Mouse (Mus musculus) E14TG2a.4 (cell line): ENCODE data around the gene Arhgef28.

Experiments
- H3K27me3 ChIP-seq: 2 replicates; pipeline ENCODE4 v1.6.1; 2014; ENCODE audit warnings: low read length, control low read depth; ENCODE audit not compliant: insufficient read depth
- H3K36me3 ChIP-seq: 2 replicates; pipeline ENCODE4 v1.6.1; 2014; ENCODE audit warnings: low read length, control low read depth; ENCODE audit not compliant: insufficient read depth
- H3K4me1 ChIP-seq: replicated peaks from 2 replicates; pipeline ENCODE4 v1.6.1; 2014; ENCODE audit warnings: low read depth, low read length, control low read depth
- H3K4me3 ChIP-seq: replicated peaks from 2 replicates; pipeline ENCODE4 v1.5.1; 2014; ENCODE audit warnings: mild to moderate bottlenecking, low read length
- H3K9me3 ChIP-seq: 2 replicates; pipeline ENCODE4 v1.6.1; 2014; ENCODE audit warnings: low read length, control low read depth
- CTCF ChIP-seq: conservative IDR thresholded peaks from 2 replicates; pipeline ENCODE4 v1.5.1; 2014; ENCODE audit warnings: low read length
- NANOG ChIP-seq: IDR thresholded peaks from 2 replicates; pipeline ENCODE4 v1.6.1; 2014; ENCODE audit warnings: borderline replicate concordance, low read length, mixed read lengths
- POU5F1 ChIP-seq: IDR thresholded peaks from 2 replicates; pipeline ENCODE4 v1.6.1; 2014; ENCODE audit warnings: low read length, borderline replicate concordance

Gene Arhgef28

DNA sequence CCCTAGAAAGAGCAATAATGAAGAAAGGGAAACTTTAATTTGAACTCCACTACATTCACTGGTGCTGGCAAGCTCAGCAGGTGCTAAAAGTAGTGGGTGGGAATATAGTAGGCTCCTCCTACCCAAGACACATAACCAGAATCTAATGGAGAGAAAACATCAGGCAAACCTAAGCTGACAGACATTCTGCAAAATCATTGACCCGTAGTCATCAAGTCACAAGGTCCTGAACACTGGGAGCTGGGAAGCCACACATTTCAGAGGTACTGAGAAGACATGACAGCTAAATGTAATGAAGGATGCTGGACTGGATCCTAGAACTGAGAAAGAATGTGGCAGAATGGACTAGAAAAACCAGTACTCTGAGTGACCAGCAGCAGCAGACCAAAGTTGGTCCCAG lies 24.3 kb upstream of the Arhgef28 start:
- TF ChIP-seq NANOG: no peak
- no peak for TF ChIP-seq CTCF
- no peak for TF ChIP-seq POU5F1

DNA sequence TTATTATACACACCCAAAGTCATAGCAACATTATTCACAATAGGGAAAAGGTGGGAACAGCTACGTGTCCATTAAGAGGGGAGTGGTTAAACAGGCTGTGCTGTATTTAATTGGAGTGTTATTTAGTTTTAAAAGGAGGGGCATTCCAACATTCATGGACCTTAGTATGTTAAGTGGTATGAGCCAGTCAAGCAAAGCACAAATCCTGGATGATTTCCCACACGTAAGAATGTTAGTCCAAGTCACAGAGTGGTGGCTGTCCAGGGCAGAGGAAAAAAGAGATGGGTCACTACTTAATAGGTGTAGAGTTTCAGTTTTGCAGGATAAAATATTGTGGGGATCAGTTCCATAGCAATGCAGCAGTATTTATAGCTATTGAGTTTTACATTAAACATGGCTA lies 20.0 kb upstream of the Arhgef28 start:
- Histone ChIP-seq H3K4me1 (0 out of 2 replicates have a peak, but pooled peaks cover 2% of the 10 kb centered on the region), H3K36me3 (no peaks in the 10 kb centered on the region), H3K9me3 (no peaks in the 10 kb centered on the region), H3K4me3 (no peak overlapping the region), H3K27me3 (peaks cover 22% of the 10 kb centered on the region)
- no peak for TF ChIP-seq POU5F1
- TF ChIP-seq CTCF: no peak
- no peak for TF ChIP-seq NANOG

More for the DNA sequence above, 24.3 kb upstream of the Arhgef28 start:
- H3K27me3 ChIP-seq: 0 out of 2 replicates have a peak, but pooled peaks cover 4% of the 10 kb centered on the region
- H3K36me3 ChIP-seq: no peaks in the 10 kb centered on the region
- H3K4me3 ChIP-seq: no peak overlapping the region
- H3K4me1 ChIP-seq: no peaks in the 10 kb centered on the region
- H3K9me3 ChIP-seq: no peaks in the 10 kb centered on the region

DNA sequence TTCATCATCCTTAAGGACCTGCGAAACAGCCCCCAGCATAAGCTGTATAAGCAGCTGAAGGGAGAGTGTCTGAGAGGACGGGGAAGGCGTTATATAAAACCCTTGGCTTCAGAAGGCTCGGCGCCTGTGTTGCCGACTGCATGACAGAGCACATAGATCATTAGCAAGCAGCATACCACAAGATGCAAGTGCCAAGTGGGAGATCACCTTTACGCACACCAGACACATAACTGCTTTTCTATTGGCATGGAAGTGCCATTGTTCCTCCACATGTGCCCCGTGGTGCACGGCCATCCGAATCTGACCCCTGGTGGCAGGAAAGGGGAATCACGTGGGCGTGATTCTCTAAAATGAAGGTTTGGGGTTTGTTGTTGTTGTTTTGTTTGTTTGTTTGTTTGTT lies 16.6 kb upstream of the Arhgef28 start:
- Histone ChIP-seq H3K36me3 (no peaks in the 10 kb centered on the region), H3K4me1 (0 out of 2 replicates have a peak, but pooled peaks cover 2% of the 10 kb centered on the region), H3K4me3 (no peak overlapping the region), H3K9me3 (no peaks in the 10 kb centered on the region), H3K27me3 (peaks cover 19% of the 10 kb centered on the region)
- TF ChIP-seq CTCF (peak; percentile 84), POU5F1 (no peak)

DNA sequence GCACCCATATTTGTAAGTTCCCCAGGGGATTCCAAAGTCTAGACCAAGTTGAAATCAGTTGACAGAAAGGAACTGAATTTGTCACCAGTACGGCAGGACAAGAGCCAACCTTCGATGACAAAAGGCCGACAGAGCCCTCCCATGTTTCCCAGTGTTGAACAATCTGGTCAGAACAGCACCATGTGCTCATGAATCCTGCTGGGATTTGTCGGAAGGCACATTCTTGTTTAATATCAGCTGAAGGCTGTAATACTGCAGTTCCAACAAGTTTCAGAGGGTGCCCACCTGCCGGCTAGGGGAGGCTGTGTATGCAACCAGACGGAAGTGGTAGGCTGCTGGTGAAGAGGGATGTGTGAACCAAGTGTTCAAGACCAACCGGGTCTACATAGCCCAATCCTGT lies 3.9 kb upstream of the Arhgef28 start:
- Histone ChIP-seq H3K4me3 (no peak overlapping the region), H3K36me3 (no peaks in the 10 kb centered on the region), H3K4me1 (peaks cover 9% of the 10 kb centered on the region), H3K27me3 (peaks cover 43% of the 10 kb centered on the region), H3K9me3 (no peaks in the 10 kb centered on the region)
- TF ChIP-seq NANOG: no peak
- TF ChIP-seq CTCF: no peak
- TF ChIP-seq POU5F1: no peak

DNA sequence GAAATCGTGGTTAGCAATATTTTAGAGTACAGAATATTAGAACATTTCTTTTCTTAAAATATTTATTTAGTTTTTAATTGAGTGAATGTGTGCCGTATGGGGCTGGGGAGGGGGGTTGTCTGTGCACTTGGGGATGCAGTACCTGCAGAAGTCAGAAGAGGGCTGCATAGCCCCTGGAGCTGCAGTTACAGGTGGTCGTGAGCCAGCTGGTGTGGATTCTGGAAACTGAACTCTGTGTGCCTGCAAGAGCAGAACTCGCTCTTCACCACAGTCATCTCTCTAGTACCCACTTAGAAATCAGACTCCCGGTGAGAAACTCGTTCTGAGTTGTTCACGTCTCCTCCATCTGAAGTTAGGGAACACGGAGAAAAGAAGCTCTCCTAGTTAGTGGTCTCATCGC lies 2.6 kb upstream of the Arhgef28 start:
- Histone ChIP-seq H3K4me1 (peaks cover 12% of the 10 kb centered on the region), H3K36me3 (no peaks in the 10 kb centered on the region), H3K27me3 (peaks cover 53% of the 10 kb centered on the region), H3K4me3 (no peak overlapping the region), H3K9me3 (no peaks in the 10 kb centered on the region)
- TF ChIP-seq NANOG (no peak), CTCF (peak; percentile 77), POU5F1 (no peak)

DNA sequence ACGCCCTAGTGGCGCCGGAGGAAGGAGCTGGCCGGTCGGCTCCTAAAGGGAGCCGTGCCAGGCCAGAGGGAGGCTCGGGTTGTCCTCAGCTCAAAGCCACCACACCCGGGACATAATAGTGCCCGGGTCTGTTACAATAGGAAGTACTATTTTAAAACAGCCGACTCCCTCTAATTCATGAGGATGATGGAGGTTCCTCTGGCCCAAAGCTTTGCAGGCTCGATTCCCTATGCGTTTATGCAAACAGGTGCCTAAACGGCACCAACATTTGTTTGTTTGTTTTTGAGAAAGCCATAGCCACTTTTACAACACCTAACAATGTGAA lies 269 bp upstream of the Arhgef28 start:
- Histone ChIP-seq H3K4me1 (peaks cover 20% of the 10 kb centered on the region), H3K9me3 (no peaks in the 10 kb centered on the region), H3K36me3 (no peaks in the 10 kb centered on the region), H3K4me3 (peak overlapping the region; percentile 82), H3K27me3 (peaks cover 61% of the 10 kb centered on the region)
- TF ChIP-seq CTCF: no peak
- TF ChIP-seq POU5F1: no peak
- TF ChIP-seq NANOG: no peak

DNA sequence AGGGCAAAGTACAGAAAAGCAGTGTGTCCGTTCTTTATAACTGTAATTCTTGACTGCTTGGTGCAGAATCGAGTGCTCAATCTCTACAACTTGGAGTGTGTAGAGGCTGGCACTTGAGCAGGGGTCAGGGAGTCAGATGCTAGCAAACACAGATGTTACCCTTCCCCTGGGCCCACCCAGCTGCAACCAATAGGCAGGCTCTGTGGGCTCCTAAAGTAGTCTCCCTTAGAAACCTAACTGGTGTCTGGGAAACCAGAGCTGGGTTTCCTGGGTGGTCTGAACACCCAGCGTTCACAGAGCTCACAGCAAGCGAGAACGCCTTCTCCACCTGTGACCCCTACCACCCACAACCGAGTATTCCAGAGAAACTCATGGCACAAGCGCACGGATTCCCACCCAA lies 1.1 kb downstream of the Arhgef28 start:
- H3K4me1 ChIP-seq: peaks cover 29% of the 10 kb centered on the region

DNA sequence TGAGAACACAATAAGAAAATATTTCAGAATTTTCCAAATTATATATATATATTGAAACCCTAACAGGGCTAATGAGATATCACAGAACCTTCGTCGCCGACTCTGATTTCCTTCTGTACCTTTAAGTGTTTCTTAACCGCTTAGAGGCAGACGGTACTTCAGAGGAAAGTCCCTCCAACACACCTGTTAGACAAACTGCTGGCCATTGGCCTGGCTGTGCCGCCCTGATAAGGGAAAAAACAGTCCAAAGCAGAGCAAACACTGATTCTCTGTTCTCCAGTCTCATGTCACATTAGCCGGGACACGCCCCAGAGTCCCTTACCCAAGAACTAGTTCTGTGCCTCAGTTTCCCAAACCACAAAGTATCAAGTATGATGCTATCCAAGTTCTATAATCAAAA lies 1.9 kb downstream of the Arhgef28 start:
- H3K9me3 ChIP-seq: no peaks in the 10 kb centered on the region
- TF ChIP-seq CTCF: no peak
- no peak for TF ChIP-seq NANOG
- H3K4me1 ChIP-seq: peaks cover 29% of the 10 kb centered on the region
- no peaks in the 10 kb centered on the region for H3K36me3 ChIP-seq
- peaks cover 55% of the 10 kb centered on the region for H3K27me3 ChIP-seq
- H3K4me3 ChIP-seq: no peak overlapping the region

More for the DNA sequence above, 1.1 kb downstream of the Arhgef28 start:
- peak overlapping the region; percentile 82; the same call in 1 of the 2 replicates for H3K4me3 ChIP-seq
- no peaks in the 10 kb centered on the region for H3K36me3 ChIP-seq
- TF ChIP-seq CTCF (no peak), POU5F1 (no peak), NANOG (no peak)
- no peaks in the 10 kb centered on the region for H3K9me3 ChIP-seq
- H3K27me3 ChIP-seq: peaks cover 60% of the 10 kb centered on the region

DNA sequence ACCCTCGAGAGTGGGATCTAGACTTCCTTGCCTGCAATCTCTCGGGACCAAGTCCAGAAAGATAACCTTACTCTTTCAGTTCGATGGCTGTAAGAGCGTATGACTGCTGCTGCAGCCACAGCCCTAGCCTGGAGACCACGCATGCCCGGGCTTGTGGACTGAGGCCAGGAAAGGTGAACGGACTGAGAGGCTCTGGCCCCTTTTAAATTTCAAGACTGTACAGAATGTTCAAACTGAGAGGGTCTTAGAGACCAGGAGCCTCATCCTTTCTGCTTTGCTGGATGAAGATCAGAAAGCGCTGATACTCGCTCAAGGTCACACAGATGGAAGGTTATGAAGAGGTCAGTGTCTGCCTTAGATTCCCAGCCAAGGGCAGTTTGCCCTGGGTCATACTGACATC lies 4.8 kb downstream of the Arhgef28 start:
- TF ChIP-seq POU5F1: no peak
- TF ChIP-seq CTCF: no peak
- TF ChIP-seq NANOG: no peak
- peaks cover 29% of the 10 kb centered on the region for H3K4me1 ChIP-seq
- no peak overlapping the region for H3K4me3 ChIP-seq
- H3K27me3 ChIP-seq: peaks cover 39% of the 10 kb centered on the region
- no peaks in the 10 kb centered on the region for H3K36me3 ChIP-seq
- no peaks in the 10 kb centered on the region for H3K9me3 ChIP-seq
